Mouse (Mus musculus) C2C12 (cell line): ENCODE results near the gene Col18a1. TPM values are rescaled to one million over a fixed set of nuclear protein-coding genes. Genes with fewer than 3 reads are reported as not detected.
A peak's percentile ranks its signal among the peaks of the same experiment; 100 is the strongest.

Experiments used
- H3K27me3 ChIP-seq: one replicate; pipeline ENCODE4 v1.6.1; 2011; ENCODE audit not compliant: control insufficient read depth, insufficient read depth, insufficient read length
- H3K36me3 ChIP-seq: one replicate; pipeline ENCODE4 v1.6.1; 2011; ENCODE audit not compliant: control insufficient read depth, insufficient read depth
- H3K4me3 ChIP-seq: one replicate; pipeline ENCODE4 v1.5.1; 2011; ENCODE audit warnings: mild to moderate bottlenecking, control low read depth; ENCODE audit not compliant: poor library complexity, insufficient read depth, severe bottlenecking
- H3K79me2 ChIP-seq: one replicate; pipeline ENCODE4 v1.6.1; 2011; ENCODE audit not compliant: control insufficient read depth, insufficient read depth
- H3K79me3 ChIP-seq: one replicate; pipeline ENCODE4 v1.6.1; 2011; ENCODE audit warnings: low read depth, control low read depth
- H3ac ChIP-seq: one replicate; pipeline ENCODE3; 2011; ENCODE audit warnings: low read depth; ENCODE audit not compliant: control insufficient read depth, insufficient read length
- CEBPB ChIP-seq: IDR thresholded peaks from one replicate; pipeline ENCODE4 v1.6.1; 2011; ENCODE audit warnings: low read depth, mild to moderate bottlenecking, control low read depth, moderate library complexity
- CTCF ChIP-seq: IDR thresholded peaks from one replicate; pipeline ENCODE4 v1.5.1; 2011; ENCODE audit not compliant: control insufficient read depth, insufficient read depth, insufficient read length
- FOSL1 ChIP-seq: IDR thresholded peaks from one replicate; pipeline ENCODE4 v1.8.0; 2011; ENCODE audit warnings: mild to moderate bottlenecking, low read length; ENCODE audit not compliant: poor library complexity, insufficient read depth, severe bottlenecking
- MAX ChIP-seq: IDR thresholded peaks from one replicate; pipeline ENCODE4 v1.6.1; 2011; ENCODE audit warnings: mild to moderate bottlenecking, control low read depth
- MYOD1 ChIP-seq: IDR thresholded peaks from one replicate; pipeline ENCODE4 v1.6.1; 2011; ENCODE audit warnings: low read depth; ENCODE audit not compliant: control insufficient read depth, insufficient read length
- MYOG ChIP-seq: IDR thresholded peaks from one replicate; pipeline ENCODE4 v1.6.1; 2011; ENCODE audit not compliant: control insufficient read depth, insufficient read length; ENCODE audit errors: extremely low read depth
- USF1 ChIP-seq: IDR thresholded peaks from one replicate; pipeline ENCODE4 v1.6.1; 2011; ENCODE audit warnings: low read depth, mild to moderate bottlenecking, control low read depth, moderate library complexity
- polyA plus RNA-seq: library from polyadenylated mRNA; unstranded; fragments of >200 nt; fragmentation: generic; extraction: Trizol; gene quantifications from one replicate; pipeline ENCODE4 v1.2.1, GENCODE M21; 2012; ENCODE audit warnings: missing spikeins

The Col18a1 gene
- polyA plus RNA-seq, 1 experiment: 177 TPM

DNA sequence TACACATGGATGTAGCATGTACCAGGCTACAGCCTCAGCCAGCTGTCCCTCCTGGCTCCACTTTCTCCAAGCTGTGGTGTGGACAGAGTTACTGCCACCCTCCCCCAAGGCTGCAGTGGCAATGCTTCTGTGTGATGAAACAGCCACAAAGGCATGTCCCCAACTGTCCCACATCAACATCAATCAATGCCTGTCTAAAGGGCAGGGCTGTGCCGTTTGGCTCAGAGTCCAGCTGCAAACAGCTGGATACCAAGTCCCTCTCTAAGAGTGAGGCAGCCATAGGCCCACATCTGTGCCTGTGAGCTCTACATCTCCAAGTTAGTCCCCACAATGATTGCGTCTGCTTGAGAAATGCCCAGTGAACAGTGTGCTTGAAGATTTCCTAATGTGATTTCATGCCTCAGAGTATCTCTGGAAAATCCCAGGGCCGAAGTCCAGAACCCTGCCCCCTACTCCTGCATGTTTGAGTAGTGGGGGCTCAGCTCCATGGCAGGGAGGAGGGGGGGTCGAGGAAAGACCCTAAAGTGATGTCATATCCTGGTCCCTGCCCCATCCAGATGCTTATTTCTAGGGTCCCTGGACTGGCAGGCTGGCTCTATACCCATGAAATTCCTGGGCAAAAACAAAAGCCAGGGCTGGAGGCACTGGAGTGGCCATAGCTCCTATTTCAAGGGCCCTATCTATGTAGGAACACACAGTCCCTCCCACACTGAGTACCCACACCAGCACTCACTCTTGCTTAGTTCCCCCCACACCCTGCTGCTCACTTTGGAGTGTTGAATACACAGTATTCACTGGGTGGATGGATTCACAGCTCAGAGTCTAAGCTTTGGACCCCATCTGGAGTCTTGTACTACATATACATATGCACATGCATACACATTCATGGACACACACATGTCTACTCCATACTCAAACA, 49.6 kb downstream of the Col18a1 start:
- H3K79me2 ChIP-seq: peaks cover 97% of the 10 kb centered on the region
- TF ChIP-seq USF1 (no peak), FOSL1 (no peak), MAX (peak; percentile 27), CTCF (no peak), MYOD1 (peak; percentile 51), CEBPB (peak; percentile 40), MYOG (no peak)

DNA sequence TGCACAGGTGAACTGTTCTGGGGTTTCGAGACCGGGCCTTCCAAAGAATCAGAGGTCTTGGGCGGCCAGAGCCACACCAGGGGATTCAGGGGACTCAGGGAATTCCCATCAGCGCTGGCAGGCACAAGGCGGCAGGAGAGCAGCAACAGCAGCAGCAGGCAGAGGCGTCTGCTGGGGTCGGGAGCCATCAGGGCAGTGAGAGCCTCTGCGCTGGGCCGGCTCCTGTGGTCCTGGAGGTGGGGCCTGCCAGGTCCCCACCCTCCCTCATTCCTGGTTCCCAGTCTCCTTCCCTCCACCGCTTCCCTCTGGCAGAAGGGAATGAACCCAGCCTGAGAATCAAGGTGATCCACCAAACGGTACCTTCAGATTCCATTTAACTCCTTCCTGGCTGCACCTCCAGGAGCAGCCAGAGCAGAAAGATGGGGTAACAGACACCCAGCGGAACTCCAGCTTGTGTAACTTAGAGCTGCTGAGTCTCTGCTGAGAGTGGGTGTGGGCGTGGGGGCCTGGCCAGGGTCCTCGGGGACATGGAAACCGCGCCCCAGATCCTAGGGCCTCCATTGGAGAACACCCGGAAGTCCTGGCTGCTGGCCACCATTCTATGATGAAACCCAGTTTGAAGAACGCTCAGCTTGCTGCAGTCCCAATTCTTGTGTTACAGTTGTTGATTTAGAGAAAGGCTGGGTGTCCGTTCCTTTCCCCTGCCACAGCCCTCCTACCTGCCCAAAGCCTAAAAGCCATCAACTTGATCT, 52.7 kb downstream of the Col18a1 start:
- H3K79me3 ChIP-seq: peaks cover 79% of the 10 kb centered on the region
- H3K4me3 ChIP-seq: no peak overlapping the region
- no peaks in the 10 kb centered on the region for H3K27me3 ChIP-seq
- no peak for TF ChIP-seq USF1
- TF ChIP-seq MYOG: no peak
- TF ChIP-seq MYOD1: no peak
- TF ChIP-seq CTCF: no peak
- no peak for TF ChIP-seq FOSL1
- no peak for TF ChIP-seq MAX
- no peak for TF ChIP-seq CEBPB
- H3K36me3 ChIP-seq: peaks cover 35% of the 10 kb centered on the region
- H3ac ChIP-seq: no peak overlapping the region
- H3K79me2 ChIP-seq: peaks cover 100% of the 10 kb centered on the region

More for the DNA sequence above, 49.6 kb downstream of the Col18a1 start:
- no peak overlapping the region for H3K4me3 ChIP-seq
- peaks cover 30% of the 10 kb centered on the region for H3K36me3 ChIP-seq
- peaks cover 75% of the 10 kb centered on the region for H3K79me3 ChIP-seq
- no peak overlapping the region for H3ac ChIP-seq
- no peaks in the 10 kb centered on the region for H3K27me3 ChIP-seq

DNA sequence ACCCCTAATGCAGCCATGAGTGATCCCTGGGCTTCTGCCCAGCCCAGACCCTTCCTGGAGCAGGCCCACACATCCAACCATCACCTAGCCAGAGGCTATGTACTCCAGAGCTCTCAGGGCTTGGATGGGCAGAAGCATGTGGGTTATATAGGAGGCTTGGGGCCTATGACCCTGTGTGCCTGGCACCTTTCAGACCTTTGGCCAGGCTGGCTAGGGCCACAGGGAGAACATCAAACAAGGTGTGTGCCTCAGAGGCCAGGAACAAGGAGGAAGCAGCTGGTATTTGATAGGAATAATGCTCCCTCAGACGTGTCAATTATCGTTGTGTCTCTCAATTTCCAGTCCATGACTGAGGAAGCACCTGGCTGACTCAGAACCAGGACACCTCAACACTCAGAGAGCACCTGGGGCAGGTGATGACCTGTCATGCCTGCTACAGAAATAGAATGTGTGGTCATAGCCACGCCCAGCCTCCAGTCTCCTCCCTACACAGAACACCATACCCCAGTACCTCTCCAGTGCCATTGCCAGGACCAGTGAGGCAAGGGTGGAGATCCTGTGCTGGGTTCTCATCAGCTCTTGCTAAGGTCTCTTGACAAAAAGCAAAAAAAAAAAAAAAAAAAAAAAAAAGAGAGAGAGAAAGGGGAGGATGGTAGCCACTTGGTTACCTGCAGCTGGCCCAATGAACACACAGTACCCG, 54.6 kb downstream of the Col18a1 start:
- TF ChIP-seq MYOD1 (no peak), FOSL1 (no peak), MAX (no peak), CTCF (no peak), CEBPB (no peak), MYOG (no peak), USF1 (no peak)
- H3ac ChIP-seq: no peak overlapping the region
- H3K79me2 ChIP-seq: peaks cover 100% of the 10 kb centered on the region
- no peaks in the 10 kb centered on the region for H3K27me3 ChIP-seq
- peaks cover 35% of the 10 kb centered on the region for H3K36me3 ChIP-seq
- H3K4me3 ChIP-seq: no peak overlapping the region
- peaks cover 83% of the 10 kb centered on the region for H3K79me3 ChIP-seq

GRCm38 (mm10) chr10:77110843-77111242, 55.5 kb downstream of the Col18a1 start:
- H3K79me3 ChIP-seq: peaks cover 84% of the 10 kb centered on the region
- H3ac ChIP-seq: no peak overlapping the region
- peaks cover 100% of the 10 kb centered on the region for H3K79me2 ChIP-seq
- H3K36me3 ChIP-seq: peaks cover 41% of the 10 kb centered on the region
- no peaks in the 10 kb centered on the region for H3K27me3 ChIP-seq
- H3K4me3 ChIP-seq: no peak overlapping the region
- TF ChIP-seq FOSL1 (no peak), CTCF (no peak), MAX (no peak), CEBPB (no peak), MYOD1 (no peak), MYOG (no peak), USF1 (no peak)

- Histone ChIP-seq H3K79me2 (peaks cover 100% of the 10 kb centered on the region), H3K79me3 (peaks cover 83% of the 10 kb centered on the region), H3ac (no peak overlapping the region), H3K36me3 (peaks cover 42% of the 10 kb centered on the region), H3K4me3 (no peak overlapping the region), H3K27me3 (no peaks in the 10 kb centered on the region)
- TF ChIP-seq CTCF (no peak), USF1 (no peak), MAX (no peak), FOSL1 (no peak), CEBPB (no peak), MYOG (no peak), MYOD1 (no peak)
Observed at GRCm38 (mm10) chr10:77110010-77110409, 56.3 kb downstream of the Col18a1 start.
